Mouse (Mus musculus): Measurements from ENCODE around the gene Ankfn1.

Ankfn1 gene

GRCm38 (mm10) chr11:89777431-89777830 lies at the start of gene Ankfn1:
TSS of gene Ankfn1 (minus strand) at chr11:89777653.
- no peak for DNase-seq

DNA sequence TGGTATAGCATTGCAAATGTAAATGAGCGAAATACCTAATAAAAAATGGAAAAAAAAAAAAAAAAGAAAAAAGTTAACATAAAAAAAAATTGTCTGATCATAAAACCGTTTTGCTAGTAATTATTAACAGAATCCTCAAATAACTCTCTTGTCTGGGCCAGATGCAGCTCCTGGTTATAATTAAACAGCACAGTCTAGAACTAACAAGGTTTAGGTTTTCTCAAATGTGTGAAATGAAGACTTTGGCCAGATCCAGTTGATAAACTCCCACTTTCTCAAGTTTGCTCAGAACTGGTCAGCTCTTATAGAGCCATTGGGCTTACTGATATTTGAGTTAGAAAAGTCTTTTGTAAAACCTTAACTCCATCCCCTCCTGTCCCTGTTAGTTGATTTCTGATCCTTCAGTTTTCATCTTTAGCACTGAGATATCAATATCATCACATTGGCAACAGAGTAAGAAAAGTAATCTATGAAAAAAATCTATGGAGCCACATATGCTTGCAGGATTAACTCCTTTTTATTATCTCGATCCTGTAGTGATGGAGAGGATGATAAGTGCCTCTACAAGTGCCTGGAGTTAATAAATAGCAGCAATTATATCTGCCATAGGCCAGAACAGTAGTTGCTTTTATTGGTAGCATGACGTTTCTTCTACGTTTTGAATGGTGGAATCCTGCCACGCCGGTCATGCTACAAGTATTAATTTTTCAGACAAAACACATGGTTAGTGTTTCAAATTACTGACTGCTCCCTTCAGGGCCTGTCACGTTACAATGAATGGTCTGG lies 46.4 kb upstream of the Ankfn1 start:
- no peak for DNase-seq

GRCm38 (mm10) chr11:89818594-89818993 lies 41.1 kb upstream of the Ankfn1 start:
- no peak for DNase-seq

DNA sequence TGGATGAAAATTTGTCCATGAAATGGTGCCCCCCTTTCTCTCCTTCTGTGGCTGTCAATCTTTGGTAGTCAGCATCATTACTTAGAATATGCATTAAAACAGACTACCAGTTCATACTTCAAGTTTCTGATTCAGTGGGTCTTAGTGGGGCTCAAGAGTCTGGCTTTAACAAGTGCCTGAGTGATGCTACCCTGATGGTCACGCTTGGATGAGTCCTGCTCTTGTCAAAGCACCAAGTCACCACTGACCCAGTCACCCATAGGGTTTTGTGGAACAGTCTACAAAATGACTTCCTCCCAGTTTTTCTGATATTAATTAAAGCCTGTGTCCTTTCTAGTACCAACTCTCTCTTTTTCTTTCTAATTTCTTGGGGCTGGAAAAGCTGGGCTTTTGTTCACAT lies 34.0 kb upstream of the Ankfn1 start:
- no peak for DNase-seq

- DNase-seq, result no peak
These were observed 30.5 kb upstream of the Ankfn1 start for GRCm38 (mm10) chr11:89807998-89808397.

DNA sequence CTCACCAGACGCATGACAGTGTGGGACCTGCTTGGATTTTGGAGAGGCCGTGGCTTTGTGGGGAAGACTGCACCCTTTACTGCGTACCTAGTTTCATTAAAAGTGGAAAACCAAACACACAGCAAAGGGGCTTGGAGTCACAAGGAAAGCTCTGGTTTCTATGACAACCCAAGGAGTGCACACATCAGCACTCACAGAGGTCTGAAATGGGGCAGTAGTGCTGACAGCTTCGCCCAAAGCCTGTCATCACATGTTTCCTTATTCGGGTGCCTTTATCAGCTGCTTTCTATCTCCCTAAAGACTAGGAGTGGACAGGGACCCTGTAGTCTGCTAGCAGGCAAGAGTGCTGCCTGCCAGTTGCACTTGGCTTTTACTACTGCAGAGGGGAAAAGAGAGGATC lies 27.4 kb upstream of the Ankfn1 start:
- DNase-seq, result no peak

DNA sequence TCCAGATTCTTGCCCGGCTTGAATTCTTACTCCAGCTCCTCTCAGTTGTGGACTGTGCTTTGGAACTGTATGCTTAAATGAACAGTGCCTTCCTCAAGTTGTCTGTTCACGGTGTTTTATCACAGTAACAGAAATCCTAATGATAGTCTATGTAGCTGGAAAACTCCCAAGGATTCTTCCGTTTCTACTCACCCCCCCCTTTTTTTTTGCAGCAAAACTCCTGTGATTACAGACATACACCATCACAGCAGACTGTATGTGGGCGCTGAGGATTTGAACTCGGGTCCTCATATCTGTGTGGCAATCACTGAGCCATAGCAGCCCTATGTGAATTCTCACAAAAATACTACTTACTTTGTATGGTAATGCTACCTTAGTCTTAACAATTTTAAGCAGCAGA lies 26.5 kb upstream of the Ankfn1 start:
- no peak for DNase-seq

- DNase-seq, result no peak
These were observed 15.3 kb upstream of the Ankfn1 start for GRCm38 (mm10) chr11:89792709-89793108.

DNA sequence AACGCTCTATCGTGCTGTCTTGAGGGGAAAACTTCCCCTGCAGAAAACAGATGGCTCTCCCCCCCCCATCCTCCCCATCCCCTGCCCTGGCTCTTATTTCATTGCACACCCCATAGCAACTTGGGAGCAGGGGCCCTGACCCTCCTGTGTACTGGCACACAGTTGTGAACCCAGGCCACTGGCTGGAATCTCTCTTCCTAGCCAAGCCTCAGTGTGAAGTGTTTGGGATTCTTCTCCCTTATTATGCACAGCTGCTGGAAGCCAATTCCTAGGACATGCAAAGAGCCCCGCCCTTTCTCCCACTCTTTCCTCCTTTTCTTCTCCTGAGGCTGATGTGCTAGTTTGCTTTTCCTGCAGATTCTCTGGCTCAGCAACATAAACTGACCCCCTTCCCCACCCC lies 1.4 kb downstream of the Ankfn1 start:
- no peak for DNase-seq

- no peak for DNase-seq
These were observed 2.5 kb downstream of the Ankfn1 start for GRCm38 (mm10) chr11:89774913-89775312.

GRCm38 (mm10) chr11:89772941-89773340 lies 4.5 kb downstream of the Ankfn1 start:
- no peak for DNase-seq

GRCm38 (mm10) chr11:89765770-89766148 lies 11.7 kb downstream of the Ankfn1 start:
- DNase-seq, result no peak

DNA sequence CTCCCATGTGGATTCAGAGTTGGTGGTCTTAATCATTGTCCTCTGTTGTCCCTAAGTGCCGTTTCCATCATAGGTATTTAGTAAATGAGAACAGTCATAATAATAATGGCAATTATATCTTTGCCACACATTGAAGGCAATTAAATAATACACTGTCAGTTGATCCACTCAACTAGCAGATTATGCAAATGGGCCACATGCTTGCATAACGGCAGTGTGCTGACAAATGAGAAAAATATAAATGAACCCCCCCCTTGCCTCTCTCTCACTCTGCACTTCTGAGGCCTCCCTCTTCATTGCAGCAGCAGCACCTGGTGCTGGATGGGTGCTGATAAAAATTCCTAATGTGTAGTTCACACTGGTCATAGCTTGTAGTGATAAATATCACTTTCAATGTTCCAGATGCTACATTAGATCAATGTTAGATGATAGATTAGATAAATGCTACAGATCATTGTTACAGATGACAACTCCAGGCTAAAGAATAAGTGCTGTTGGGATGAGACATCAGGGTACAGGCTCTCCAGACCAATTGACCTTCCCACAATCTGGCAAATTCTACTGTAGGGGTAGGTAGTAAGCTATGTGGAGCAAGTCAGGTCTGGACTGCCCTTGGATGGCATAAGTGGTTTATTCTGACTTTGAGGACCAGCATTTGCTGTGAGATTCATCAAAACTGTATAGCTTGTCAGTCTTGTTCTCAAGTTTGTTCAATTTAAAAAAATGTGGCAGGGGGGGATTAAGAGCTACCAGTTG lies 12.3 kb downstream of the Ankfn1 start:
- peak; percentile 8 for DNase-seq

DNA sequence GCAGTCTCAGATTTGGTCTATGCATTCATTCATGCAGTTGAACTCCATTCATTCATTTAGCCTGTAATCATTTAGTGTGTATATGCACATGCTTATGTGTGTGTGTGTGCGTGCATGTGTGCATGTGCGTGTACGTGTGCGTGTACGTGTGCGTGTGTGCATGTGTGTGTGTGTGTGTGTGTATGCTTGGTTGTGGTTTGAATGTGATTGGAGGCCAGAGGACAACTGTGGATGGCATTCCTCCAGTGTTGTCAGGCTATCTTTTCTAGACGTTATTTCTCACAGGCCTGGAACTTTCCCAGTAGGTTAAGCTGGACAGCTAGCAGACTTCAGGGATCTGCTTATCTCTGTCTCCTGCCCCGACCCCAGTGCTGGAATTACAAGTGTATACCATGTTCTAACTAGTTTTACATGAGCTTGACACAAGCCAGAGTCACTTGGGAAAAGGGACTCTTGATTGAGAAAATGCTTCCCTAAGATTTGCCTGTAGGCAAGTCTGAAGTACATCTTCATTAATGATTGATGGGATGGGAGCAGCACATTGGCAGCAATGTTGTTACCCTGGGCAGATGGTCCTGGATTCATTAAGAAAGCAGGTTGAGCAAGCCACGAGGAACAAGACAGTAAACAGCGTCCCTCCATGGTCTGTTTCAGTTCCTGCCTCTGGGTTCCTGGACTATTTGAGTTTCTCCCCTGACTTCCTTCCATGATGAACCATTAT lies 43.3 kb downstream of the Ankfn1 start:
- no peak for DNase-seq

DNA sequence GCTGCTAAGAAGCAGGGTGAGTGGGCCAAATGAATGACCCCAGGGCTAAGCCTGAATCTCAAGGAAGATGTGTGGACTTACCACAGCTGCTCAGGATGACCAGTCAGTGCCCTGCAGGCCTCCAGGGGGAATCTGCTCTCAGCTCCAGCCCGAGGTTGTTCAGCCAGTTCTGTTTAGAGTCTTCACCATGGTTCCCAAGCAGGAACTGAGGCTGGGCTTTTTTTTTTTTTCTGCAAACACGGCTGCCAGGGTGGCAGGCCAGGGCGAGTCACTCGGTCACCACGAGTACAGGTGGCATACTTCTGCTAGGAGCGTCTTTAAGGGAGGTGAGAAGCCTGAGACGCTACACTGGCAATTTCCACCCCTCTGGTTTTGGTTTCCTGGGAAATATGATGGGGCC lies 43.9 kb downstream of the Ankfn1 start:
- no peak for DNase-seq

DNA sequence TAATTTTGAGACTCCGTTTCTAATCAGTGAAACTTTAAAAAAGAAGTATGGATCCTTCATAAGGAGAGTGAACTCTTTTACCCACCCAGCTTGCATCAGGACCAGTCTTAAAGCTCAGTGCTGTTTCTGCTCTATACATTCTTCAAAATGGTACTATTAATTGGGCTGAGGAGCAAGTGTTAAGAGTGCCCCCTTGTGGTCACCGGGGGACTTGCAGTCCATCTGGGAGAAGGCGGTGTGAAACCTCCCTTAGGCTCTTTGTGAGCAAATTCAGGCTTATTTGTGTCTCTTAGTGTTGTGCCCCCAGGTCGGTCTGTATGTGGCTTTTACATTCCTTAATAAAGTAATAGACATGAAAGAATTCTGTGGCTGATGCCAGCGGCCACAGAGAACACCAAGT lies 56.6 kb downstream of the Ankfn1 start:
- DNase-seq, result peak; percentile 59

GRCm38 (mm10) chr11:89718491-89718982 lies 58.9 kb downstream of the Ankfn1 start:
- DNase-seq, result no peak

DNA sequence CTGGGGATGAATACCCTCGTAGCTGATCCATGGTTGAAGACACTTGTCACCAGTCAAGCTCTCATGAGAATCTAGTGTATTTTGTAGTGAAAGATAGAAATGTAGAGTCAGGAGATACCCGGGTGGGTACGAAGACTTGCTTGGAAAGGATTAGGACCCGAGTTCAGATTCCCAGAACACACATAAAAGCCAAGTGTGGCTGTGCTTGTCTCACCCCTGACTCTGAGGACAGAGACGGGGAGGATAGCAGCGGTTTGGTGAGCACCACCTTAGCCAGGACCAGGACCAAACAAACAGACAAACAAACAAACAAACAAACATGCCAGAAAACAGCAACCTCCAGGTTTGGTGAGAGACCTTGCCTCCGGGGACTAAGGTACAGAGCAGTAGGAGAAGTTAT lies 61.1 kb downstream of the Ankfn1 start:
- no peak for DNase-seq

- no peak for DNase-seq
These were observed 68.9 kb downstream of the Ankfn1 start for GRCm38 (mm10) chr11:89708526-89708925.

GRCm38 (mm10) chr11:89696431-89697403 lies 80.7 kb downstream of the Ankfn1 start:
- DNase-seq, result no peak

DNA sequence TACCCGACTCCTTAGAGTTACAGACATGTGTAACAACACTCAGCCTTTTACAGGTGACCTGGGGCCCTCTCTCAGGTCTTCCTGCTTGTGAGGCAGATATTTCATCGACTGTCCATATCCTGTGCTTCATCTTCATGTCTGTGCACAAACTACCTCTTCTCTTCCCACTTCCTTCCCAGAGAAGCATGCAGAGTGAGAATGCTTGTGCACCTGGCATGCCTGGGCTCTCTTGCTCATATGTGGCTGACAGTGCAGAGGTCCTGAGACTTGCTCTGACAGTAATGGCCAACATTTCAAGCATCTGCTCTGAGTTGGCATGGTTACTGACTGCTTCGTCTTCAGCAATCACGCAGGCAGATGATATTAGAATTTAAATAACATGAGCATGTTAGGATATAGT lies 83.8 kb downstream of the Ankfn1 start:
- no peak for DNase-seq

DNA sequence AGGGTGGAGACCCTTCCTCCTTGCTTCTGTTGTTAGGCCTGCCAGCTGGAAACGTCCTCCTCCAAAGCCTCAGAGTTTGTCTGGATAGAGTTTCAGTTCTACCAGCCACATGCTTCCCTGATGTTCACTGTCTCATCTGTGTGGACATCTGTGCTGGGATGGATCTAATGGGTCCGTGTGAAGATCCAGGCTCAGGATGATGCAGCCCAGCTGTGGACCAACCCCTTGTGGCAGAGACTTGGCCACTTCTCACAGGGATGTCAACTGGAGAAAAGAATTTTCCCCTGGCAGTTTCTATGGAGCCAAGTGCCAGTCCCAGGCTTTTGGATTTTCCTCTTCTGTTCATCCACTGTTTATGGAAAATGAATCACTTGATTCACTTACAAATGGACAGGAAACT lies 100.5 kb downstream of the Ankfn1 start:
- DNase-seq, result no peak
